Mouse (Mus musculus): ENCODE results near the gene Misp. TPM values are rescaled to one million over a fixed set of nuclear protein-coding genes. Genes with fewer than 3 reads are reported as not detected.

Misp gene
- 0.59 and 0.99 TPM in 2 replicates for polyA plus RNA-seq (2012; rRNA removed)

DNA sequence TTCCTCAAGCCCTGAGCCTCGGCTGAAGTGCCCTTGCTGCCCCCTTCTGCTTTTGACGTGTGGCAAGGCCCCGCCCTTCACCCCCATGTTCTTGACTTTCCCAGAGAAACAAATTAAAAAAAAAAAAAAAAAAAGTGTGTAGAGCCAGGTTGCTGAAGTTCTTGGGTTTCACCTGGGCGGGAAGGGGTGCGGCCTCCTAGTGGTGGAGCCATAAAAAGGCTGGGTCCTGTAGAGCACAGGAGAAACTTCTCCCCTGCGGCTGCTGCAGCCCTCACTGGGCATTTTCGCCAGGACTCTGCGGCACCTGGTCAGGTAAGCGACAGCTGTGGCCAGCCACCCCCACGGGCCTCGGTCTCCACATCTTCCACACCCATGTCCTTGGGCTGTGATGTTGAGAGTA is at the start of gene Misp:
Gene Misp (plus strand): TSS at position 208 of the 400 bp plus-strand sequence.

DNA sequence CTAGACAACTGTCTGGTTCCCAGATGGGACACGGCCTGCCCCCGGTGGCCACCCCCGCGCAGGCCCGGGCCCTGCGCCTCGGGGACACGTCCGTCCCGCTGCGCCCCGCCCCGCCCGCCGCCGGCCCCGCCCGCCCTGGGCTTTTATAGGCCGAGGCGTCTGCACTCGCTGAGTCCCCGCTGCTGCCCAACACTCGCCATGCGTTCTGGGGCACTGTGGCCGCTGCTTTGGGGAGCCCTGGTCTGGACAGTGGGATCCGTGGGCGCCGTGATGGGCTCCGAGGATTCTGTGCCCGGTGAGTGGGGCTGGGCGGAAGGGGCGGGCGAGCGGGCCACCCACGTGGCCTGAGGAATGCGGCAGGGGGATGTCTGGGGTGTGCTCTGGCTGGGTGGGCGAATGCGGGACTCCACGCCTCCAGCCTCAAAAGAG is 43.7 kb upstream of the Misp start, which contains the start of gene Fstl3:
Gene Fstl3 (plus strand): TSS at position 170 of the 429 bp plus-strand sequence.

DNA sequence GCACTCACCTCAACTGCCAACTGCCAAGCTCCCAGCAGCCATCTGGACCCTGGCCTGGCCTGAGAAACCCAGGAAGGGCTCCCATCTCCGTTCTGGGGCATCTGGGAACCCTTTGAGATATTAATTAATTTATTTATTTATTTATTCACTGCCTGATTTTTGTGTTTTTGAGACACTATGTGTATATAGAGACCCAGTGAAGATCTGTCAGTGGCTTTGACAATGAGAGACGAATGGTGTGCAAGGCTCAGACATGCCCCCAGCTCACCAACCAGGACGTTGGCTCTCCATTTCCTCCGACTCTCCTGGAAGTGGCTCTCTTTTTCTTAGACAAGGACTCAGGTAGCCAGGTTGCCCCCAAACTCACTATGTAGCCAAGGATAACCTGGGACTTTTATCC is 29.9 kb upstream of the Misp start, which contains the start of gene Prss57:
Gene Prss57 (minus strand): TSS at position 101 of the 400 bp plus-strand sequence.

DNA sequence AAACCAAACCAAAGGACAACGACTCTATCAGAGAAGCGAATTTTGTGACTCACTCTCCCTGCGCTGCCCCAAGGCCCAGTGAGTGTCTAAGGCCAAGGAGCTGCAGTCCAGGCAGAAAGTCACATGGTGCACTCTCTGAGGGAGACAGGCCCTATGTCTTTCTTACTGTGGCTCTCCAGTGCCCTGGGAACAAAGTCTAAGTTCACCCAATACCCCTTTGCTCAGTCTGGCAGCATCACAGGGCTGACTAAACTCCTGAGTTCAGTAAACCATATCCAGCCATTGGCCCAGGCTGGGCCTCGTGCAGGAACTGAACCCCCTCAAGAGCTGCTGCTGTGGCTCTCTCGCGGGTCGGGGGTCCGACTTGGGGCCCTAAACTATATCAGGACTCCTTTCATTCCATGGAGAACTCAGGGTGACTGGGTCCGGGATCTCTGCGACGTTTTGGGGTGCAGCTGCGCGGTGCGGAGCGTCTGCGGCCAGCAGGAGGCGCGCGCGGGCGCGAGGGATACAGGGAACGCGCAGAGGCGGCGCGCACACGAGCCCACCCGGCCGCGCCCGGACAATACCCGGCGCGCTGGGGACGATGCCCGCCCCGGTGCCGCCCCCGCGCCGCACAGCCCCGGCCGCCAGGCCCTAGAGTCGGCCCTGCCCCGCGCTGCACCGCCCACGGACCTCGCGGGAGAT is 27.6 kb upstream of the Misp start, which contains the start of gene Palm:
Gene Palm (plus strand): TSS at position 522 of the 687 bp plus-strand sequence.

DNA sequence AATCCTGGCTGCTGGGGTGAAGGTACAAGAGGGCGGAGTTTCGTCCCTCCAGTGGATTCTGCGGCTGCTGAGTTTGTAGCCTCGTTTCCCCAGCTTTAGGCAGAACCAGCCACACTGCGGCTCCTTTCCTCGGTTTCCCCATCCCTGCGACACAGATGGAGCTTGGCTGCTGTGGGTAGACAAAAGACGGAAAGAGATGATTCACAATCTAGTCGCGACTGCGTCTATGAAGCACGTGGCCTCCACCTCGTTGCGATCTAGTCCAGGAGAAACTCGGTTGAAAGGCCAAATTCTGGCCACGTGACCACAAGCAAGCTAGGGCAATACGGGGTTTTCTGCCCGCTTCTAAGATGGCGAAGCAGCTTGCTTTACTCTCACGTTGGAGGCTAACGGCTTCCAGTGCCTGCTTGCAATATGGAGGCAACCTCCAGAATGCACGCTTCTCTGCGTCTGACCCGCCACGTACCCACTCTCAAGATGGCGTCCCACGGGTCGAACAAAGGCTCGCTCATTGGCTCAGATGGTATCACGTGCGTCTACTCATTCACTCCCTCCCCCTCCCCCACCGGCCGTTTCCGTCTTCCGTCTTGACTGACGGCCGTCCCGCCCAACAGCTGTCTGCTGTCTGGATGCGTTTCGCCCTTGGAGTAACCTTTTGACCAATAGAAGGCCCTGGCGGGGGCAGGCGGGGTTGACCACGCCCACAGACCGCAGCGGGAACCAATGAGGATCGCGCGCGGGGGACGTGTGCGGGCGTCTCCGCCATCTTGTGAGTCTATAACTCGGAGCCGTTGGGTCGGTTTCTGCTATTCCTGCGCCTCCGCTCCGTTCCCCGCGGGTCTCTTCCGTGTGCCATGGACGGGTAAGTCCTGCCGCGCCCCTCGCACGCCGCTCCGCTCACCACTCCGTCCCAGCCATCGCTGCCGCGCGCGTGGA is 33.3 kb downstream of the Misp start, which contains the start of gene Ptbp1:
Gene Ptbp1 (plus strand): TSS at position 568 of the 936 bp plus-strand sequence.

DNA sequence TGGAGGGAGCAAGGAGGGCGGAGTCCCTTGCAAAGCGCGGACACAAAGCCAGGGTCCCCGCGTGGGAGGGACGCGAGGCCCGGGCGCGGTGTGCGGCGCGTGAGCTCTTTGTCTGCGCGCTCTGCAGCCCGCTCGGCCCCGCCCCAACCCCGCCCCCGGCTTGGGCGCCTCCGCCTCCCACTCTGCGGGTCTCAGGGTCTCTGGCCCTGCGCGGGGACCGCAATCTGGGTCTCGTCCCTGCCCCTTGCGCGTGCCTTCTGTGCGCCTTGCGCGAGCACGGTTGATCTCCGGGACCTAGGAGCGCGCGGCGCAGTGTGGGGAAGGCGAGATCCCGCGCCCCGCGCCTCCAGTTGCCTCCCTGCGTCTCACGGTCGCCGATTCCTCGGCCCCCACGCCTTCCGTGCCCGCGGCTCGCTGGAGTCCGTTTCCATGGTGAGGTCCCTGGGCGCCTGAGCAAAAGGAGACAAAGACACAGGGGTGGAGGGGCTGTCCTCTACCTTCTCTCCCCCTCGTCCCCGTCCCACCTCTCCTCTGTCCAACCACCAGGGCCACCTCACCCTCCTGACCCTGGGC is 53.6 kb downstream of the Misp start, which contains the start of the genes Prtn3 and Plppr3:
Gene Prtn3 (plus strand): TSS at position 187 of the 573 bp plus-strand sequence.
Gene Plppr3 (minus strand): TSS at position 345 of the 573 bp plus-strand sequence.

Other genes starting within 250 kb of the Misp start
- gene Theg, start 233.7 kb upstream of the Misp start, polyA plus RNA-seq (2012; rRNA removed) = not detected in 2 replicates
- 0.03 and 0.06 TPM in 2 replicates for gene C2cd4c, start 207.0 kb upstream of the Misp start, polyA plus RNA-seq (2012; rRNA removed)
- 0.26 and 0.30 TPM in 2 replicates for gene Shc2, start 183.1 kb upstream of the Misp start, polyA plus RNA-seq (2012; rRNA removed)
- gene Odf3l2, start 175.3 kb upstream of the Misp start, polyA plus RNA-seq (2012; rRNA removed) = not detected in 2 replicates
- 0.08 and 0.18 TPM in 2 replicates for gene Madcam1, start 156.4 kb upstream of the Misp start, polyA plus RNA-seq (2012; rRNA removed)
- gene Tpgs1, start 151.6 kb upstream of the Misp start, polyA plus RNA-seq (2012; rRNA removed) = 14.3 and 15.9 TPM in 2 replicates
- 75.1 and 80.8 TPM in 2 replicates for gene Cdc34, start 138.8 kb upstream of the Misp start, polyA plus RNA-seq (2012; rRNA removed)
- gene Gzmm, start 132.0 kb upstream of the Misp start, polyA plus RNA-seq (2012; rRNA removed) = 0.06 and 0.12 TPM in 2 replicates
- 793 and 830 TPM in 2 replicates for gene Bsg, start 116.5 kb upstream of the Misp start, polyA plus RNA-seq (2012; rRNA removed)
- 0.08 and 0.09 TPM in 2 replicates for gene Hcn2, start 104.4 kb upstream of the Misp start, polyA plus RNA-seq (2012; rRNA removed)
- 13.3 and 17.5 TPM in 2 replicates for gene Polrmt, start 74.4 kb upstream of the Misp start, polyA plus RNA-seq (2012; rRNA removed)
- not detected in 2 replicates for gene Fgf22, start 65.9 kb upstream of the Misp start, polyA plus RNA-seq (2012; rRNA removed)
- 36.8 and 38.6 TPM in 2 replicates for gene Rnf126, start 54.0 kb upstream of the Misp start, polyA plus RNA-seq (2012; rRNA removed)
- gene Fstl3, start 43.7 kb upstream of the Misp start, polyA plus RNA-seq (2012; rRNA removed) = 2.6 TPM in 2 replicates
- 3.3 and 4.4 TPM in 2 replicates for gene Prss57, start 30.0 kb upstream of the Misp start, polyA plus RNA-seq (2012; rRNA removed)
- 4.8 and 5.8 TPM in 2 replicates for gene Palm, start 27.4 kb upstream of the Misp start, polyA plus RNA-seq (2012; rRNA removed)
- gene Ptbp1, start 33.4 kb downstream of the Misp start, polyA plus RNA-seq (2012; rRNA removed) = 104 and 111 TPM in 2 replicates
- gene Prtn3, start 53.5 kb downstream of the Misp start, polyA plus RNA-seq (2012; rRNA removed) = 200 and 257 TPM in 2 replicates
- 5.6 and 9.0 TPM in 2 replicates for gene Plppr3, start 53.6 kb downstream of the Misp start, polyA plus RNA-seq (2012; rRNA removed)
- 103 and 130 TPM in 2 replicates for gene Elane, start 65.3 kb downstream of the Misp start, polyA plus RNA-seq (2012; rRNA removed)
- 0.08 and 0.12 TPM in 2 replicates for gene Cfd, start 69.9 kb downstream of the Misp start, polyA plus RNA-seq (2012; rRNA removed)
- gene Med16, start 87.9 kb downstream of the Misp start, polyA plus RNA-seq (2012; rRNA removed) = 11.6 and 12.7 TPM in 2 replicates
- not detected in 2 replicates for gene Gm26602, start 89.9 kb downstream of the Misp start, polyA plus RNA-seq (2012; rRNA removed)
- gene Kiss1r, start 96.0 kb downstream of the Misp start, polyA plus RNA-seq (2012; rRNA removed) = 0.65 and 0.86 TPM in 2 replicates
- gene R3hdm4, start 100.2 kb downstream of the Misp start, polyA plus RNA-seq (2012; rRNA removed) = 31.9 and 40.7 TPM in 2 replicates
- gene Arid3a, start 106.1 kb downstream of the Misp start, polyA plus RNA-seq (2012; rRNA removed) = 8.4 and 10.3 TPM in 2 replicates
- 18.3 and 20.3 TPM in 2 replicates for gene Wdr18, start 139.2 kb downstream of the Misp start, polyA plus RNA-seq (2012; rRNA removed)
- gene Grin3b, start 149.7 kb downstream of the Misp start, polyA plus RNA-seq (2012; rRNA removed) = not detected in 2 replicates
- gene Tmem259, start 163.3 kb downstream of the Misp start, polyA plus RNA-seq (2012; rRNA removed) = 66.7 and 79.1 TPM in 2 replicates
- 28.0 and 28.2 TPM in 2 replicates for gene Cnn2, start 167.6 kb downstream of the Misp start, polyA plus RNA-seq (2012; rRNA removed)
- gene Abca7, start 175.5 kb downstream of the Misp start, polyA plus RNA-seq (2012; rRNA removed) = 6.1 and 7.9 TPM in 2 replicates
- gene Arhgap45, start 195.7 kb downstream of the Misp start, polyA plus RNA-seq (2012; rRNA removed) = 23.6 and 31.2 TPM in 2 replicates
- 79.7 and 92.0 TPM in 2 replicates for gene Polr2e, start 218.8 kb downstream of the Misp start, polyA plus RNA-seq (2012; rRNA removed)
- gene Gpx4, start 226.2 kb downstream of the Misp start, polyA plus RNA-seq (2012; rRNA removed) = 324 and 335 TPM in 2 replicates

Measured in liver, embryonic 18 days (tissue).